Mouse (Mus musculus) megakaryocyte, embryonic 14.5 days (primary cell): Measurements from ENCODE around the gene Gp1ba.

ENCODE experiments used
- FLI1 ChIP-seq: IDR thresholded peaks from 2 replicates; pipeline ENCODE4 v1.6.1; 2012; ENCODE audit warnings: low read length, inconsistent platforms, mixed read lengths
- GATA1 ChIP-seq: IDR thresholded peaks from 3 replicates; pipeline ENCODE4 v1.6.1; 2012; ENCODE audit warnings: mixed read lengths, low read length, inconsistent platforms, borderline replicate concordance

DNA sequence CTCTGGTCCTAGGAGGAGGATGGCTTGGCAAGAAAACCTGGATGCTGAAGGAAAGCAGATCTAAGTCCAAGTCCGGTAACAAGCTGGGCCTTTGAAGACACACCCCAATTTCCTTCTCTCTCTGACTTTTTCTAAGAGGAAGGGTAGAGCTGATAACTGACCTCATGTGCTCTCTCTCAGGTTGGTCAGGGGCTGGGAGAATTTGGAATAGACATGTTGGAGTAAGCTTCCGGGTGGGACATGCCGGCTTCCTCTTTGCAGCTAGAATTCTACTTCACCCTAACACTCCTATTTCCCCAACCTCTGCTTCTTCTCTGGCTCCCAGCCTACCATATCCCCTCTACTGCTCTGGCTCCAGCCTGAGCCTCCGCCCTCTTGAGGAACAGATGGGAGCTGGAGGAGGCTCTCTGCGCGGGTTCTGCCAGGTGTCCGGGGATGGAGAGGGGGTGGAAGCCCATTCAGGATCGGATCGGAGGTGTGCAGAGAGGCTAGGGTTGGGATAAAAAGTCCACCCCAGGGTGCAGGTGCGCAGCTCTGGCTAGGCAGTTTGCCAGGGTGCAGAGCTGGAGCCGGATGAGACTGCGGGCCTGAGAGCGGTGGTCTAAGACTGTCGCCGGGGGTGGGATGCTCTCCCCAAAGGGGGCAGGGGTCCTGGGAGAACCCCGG lies 48.1 kb downstream of the Gp1ba start:
- TF ChIP-seq GATA1 (no peak), FLI1 (no peak)
